Mouse (Mus musculus) heart, postnatal 0 days (tissue): ENCODE data around the gene Upk1a. TPM values are rescaled to one million over a fixed set of nuclear protein-coding genes. Genes with fewer than 3 reads are reported as not detected.

Experiments
- ATAC-seq: fragments of 200-750 bp; cut with Nextera tagmentation; 2 replicates; pipeline ENCODE4 v1.8.0; 2017; ENCODE audit warnings: low read depth, moderate number of reproducible peaks, moderate library complexity; ENCODE audit not compliant: insufficient read depth
- DNase-seq: peaks from one replicate; pipeline ENCODE4 v3.0.0-alpha.2; 2016; ENCODE audit warnings: low spot score
- H3K27ac ChIP-seq: fragments of 300-500 bp; sonication (generic); 2 replicates; pipeline ENCODE4 v1.5.1; 2014; ENCODE audit warnings: low read depth, mild to moderate bottlenecking
- H3K27me3 ChIP-seq: fragments of 300-500 bp; sonication (generic); 2 replicates; pipeline ENCODE4 v1.6.1; 2014; ENCODE audit warnings: low read length, mixed read lengths; ENCODE audit not compliant: control insufficient read depth, insufficient read depth
- H3K36me3 ChIP-seq: fragments of 300-500 bp; sonication (generic); replicated peaks from 2 replicates; pipeline ENCODE4 v1.6.1; 2014; ENCODE audit warnings: low read length, mixed read lengths; ENCODE audit not compliant: control insufficient read depth, insufficient read depth
- H3K4me1 ChIP-seq: fragments of 300-500 bp; sonication (generic); 2 replicates; pipeline ENCODE4 v1.6.1; 2014; ENCODE audit warnings: antibody characterized with exemption; ENCODE audit not compliant: control insufficient read depth, insufficient read depth
- H3K4me2 ChIP-seq: fragments of 300-500 bp; sonication (generic); 2 replicates; pipeline ENCODE4 v1.6.1; 2014; ENCODE audit warnings: low read depth, mild to moderate bottlenecking, low read length, moderate library complexity
- H3K4me3 ChIP-seq: fragments of 300-500 bp; sonication (generic); 2 replicates; pipeline ENCODE4 v1.5.1; 2014; ENCODE audit warnings: low read depth, low read length
- H3K9ac ChIP-seq: fragments of 300-500 bp; sonication (generic); replicated peaks from 2 replicates; pipeline ENCODE4 v1.6.1; 2014; ENCODE audit warnings: low read depth, low read length, mixed read lengths
- H3K9me3 ChIP-seq: fragments of 300-500 bp; sonication (generic); replicated peaks from 2 replicates; pipeline ENCODE4 v1.6.1; 2016; ENCODE audit warnings: low read length; ENCODE audit not compliant: control insufficient read depth
- CTCF ChIP-seq: IDR thresholded peaks from 2 replicates; pipeline ENCODE4 v1.5.1; 2016; ENCODE audit warnings: antibody characterized with exemption, control low read depth, low read depth
- EP300 ChIP-seq: IDR thresholded peaks from 2 replicates; pipeline ENCODE4 v1.6.1; 2016; ENCODE audit warnings: antibody characterized with exemption, low read depth
- WGBS: fragments of 180-500 bp; shearing (Covaris S2); extraction: QIAGEN DNeasy Blood & Tissue Kit; methylation state at CpG from one replicate; pipeline ENCODE4 v1.1.7; 2014; 5-methylcytosine and 5-hydroxymethylcytosine counted together
- polyA plus RNA-seq: library from polyadenylated mRNA; unstranded; fragments of >200 nt; fragmentation: Nextera tagmentation; extraction: Ambion mirVana; gene quantifications from 2 replicates; pipeline ENCODE4 v1.2.1, GENCODE M21; 2015
- total RNA-seq: library from RNA; depleted of rRNA; stranded (reverse); fragments of >200 nt; gene quantifications from 2 replicates; pipeline ENCODE4 v1.2.3, GENCODE M21; 2014; ENCODE audit warnings: low replicate concordance; rRNA removed

Gene Upk1a
- 1.1 and 73.4 TPM in 2 replicates for total RNA-seq
- polyA plus RNA-seq: 0.56 and 0.60 TPM in 2 replicates

- 78% methylated on average over 8 of the region's 8 CpGs for WGBS
- TF ChIP-seq EP300 (no peak), CTCF (no peak)
Measured at GRCm38 (mm10) chr7:30612654-30613402, at the start of gene Upk1a. Upk1a (minus strand) TSS chr7:30612847.

GRCm38 (mm10) chr7:30649591-30650540, 37.2 kb upstream of the Upk1a start, which contains the start of gene Rbm42:
Rbm42 (minus strand) TSS chr7:30650317.
- ATAC-seq (peak; percentile 100), DNase-seq (peak; percentile 98)
- Histone ChIP-seq H3K4me2 (peak within 1 kb of the TSS; percentile 93), H3K9me3 (no peaks in the 10 kb centered on the region), H3K27me3 (no peaks in the 10 kb centered on the region), H3K27ac (peak within 1 kb of the TSS; percentile 79), H3K9ac (peak within 1 kb of the TSS; percentile 95), H3K4me3 (peak within 1 kb of the TSS; percentile 99), H3K36me3 (peaks cover 42% of the 10 kb centered on the region), H3K4me1 (peaks cover 8% of the 10 kb centered on the region; the same call in 1 of the 2 replicates)
- under 1% methylated on average over 59 of the region's 59 CpGs for WGBS
- TF ChIP-seq CTCF (no peak), EP300 (no peak)

More at GRCm38 (mm10) chr7:30612654-30613402, at the start of gene Upk1a:
- DNase-seq: no peak
- Histone ChIP-seq H3K4me1 (peaks cover 8% of the 10 kb centered on the region; the same call in 1 of the 2 replicates), H3K27ac (no peak within 1 kb of the TSS), H3K4me3 (no peak within 1 kb of the TSS), H3K4me2 (no peak within 1 kb of the TSS), H3K27me3 (no peaks in the 10 kb centered on the region), H3K36me3 (peaks cover 21% of the 10 kb centered on the region), H3K9me3 (no peaks in the 10 kb centered on the region), H3K9ac (no peak within 1 kb of the TSS)
- ATAC-seq: no peak

- H3K4me2 ChIP-seq: no peak overlapping the region
- H3K36me3 ChIP-seq: peaks cover 42% of the 10 kb centered on the region
- WGBS: 7% methylated on average over 4 of the region's 4 CpGs
- TF ChIP-seq EP300 (no peak), CTCF (no peak)
- H3K9me3 ChIP-seq: no peaks in the 10 kb centered on the region
- no peak overlapping the region for H3K4me3 ChIP-seq
- H3K4me1 ChIP-seq: no peaks in the 10 kb centered on the region
- peaks cover 27% of the 10 kb centered on the region for H3K27me3 ChIP-seq
- no peak for ATAC-seq
- no peak for DNase-seq
- H3K9ac ChIP-seq: no peak overlapping the region
- H3K27ac ChIP-seq: no peak overlapping the region
Measured at GRCm38 (mm10) chr7:30639083-30639482, 26.4 kb upstream of the Upk1a start.

GRCm38 (mm10) chr7:30636395-30636794, 23.7 kb upstream of the Upk1a start:
- peaks cover 51% of the 10 kb centered on the region for H3K27me3 ChIP-seq
- no peaks in the 10 kb centered on the region for H3K9me3 ChIP-seq
- no peak overlapping the region for H3K4me3 ChIP-seq
- H3K4me2 ChIP-seq: no peak overlapping the region
- no peaks in the 10 kb centered on the region for H3K4me1 ChIP-seq
- H3K36me3 ChIP-seq: peaks cover 15% of the 10 kb centered on the region
- no peak overlapping the region for H3K27ac ChIP-seq
- no peak for DNase-seq
- no peak for ATAC-seq
- H3K9ac ChIP-seq: no peak overlapping the region
- TF ChIP-seq CTCF (no peak), EP300 (no peak)
- 13% methylated on average over 11 of the region's 11 CpGs for WGBS

- DNase-seq: no peak
- 8% methylated on average over 5 of the region's 5 CpGs for WGBS
- H3K9ac ChIP-seq: no peak within 1 kb of the TSS
- ATAC-seq: no peak
- peaks cover 53% of the 10 kb centered on the region for H3K27me3 ChIP-seq
- H3K9me3 ChIP-seq: no peaks in the 10 kb centered on the region
- H3K4me3 ChIP-seq: peak within 1 kb of the TSS; percentile 10; the same call in 1 of the 2 replicates
- H3K4me2 ChIP-seq: peak within 1 kb of the TSS; percentile 12; the same call in 1 of the 2 replicates
- peaks cover 9% of the 10 kb centered on the region for H3K36me3 ChIP-seq
- no peak within 1 kb of the TSS for H3K27ac ChIP-seq
- H3K4me1 ChIP-seq: no peaks in the 10 kb centered on the region
- TF ChIP-seq EP300 (no peak), CTCF (no peak)
Measured at GRCm38 (mm10) chr7:30635752-30636151, 23.1 kb upstream of the Upk1a start, which contains the start of gene Etv2. Etv2 (minus strand) TSS chr7:30635852.
